7 mouse cellular contexts compared by ENCODE assay signal in genomic region chr3:95754345-95755206, GRCm38 (mm10). TPM values are rescaled to one million over a fixed set of nuclear protein-coding genes. Genes with fewer than 3 reads are reported as not detected.
DNase-seq lines count a peak whose midpoint lies in the region; ATAC-seq lines count a peak whose summit lies in the region.

No protein-coding gene starts in this region.

- peaks cover 4% of the 10 kb centered on the region; the same call in 1 of the 2 replicates for H3K4me1 ChIP-seq in embryonic facial prominence, embryonic 12.5 days
- no peaks in the 10 kb centered on the region for H3K4me1 ChIP-seq in limb, embryonic 11.5 days (ENCODE audit: control insufficient read depth, insufficient read depth, low read length)
- H3K4me1 ChIP-seq in midbrain, embryonic 14.5 days (ENCODE audit: control insufficient read depth, insufficient read depth, low read length) = 0 out of 2 replicates have a peak, but pooled peaks cover 7% of the 10 kb centered on the region

- peak overlapping the region; percentile 79 for H3K4me3 ChIP-seq in embryonic facial prominence, embryonic 12.5 days
- peak overlapping the region; percentile 58 for H3K4me3 ChIP-seq in limb, embryonic 11.5 days (ENCODE audit: low read depth, low read length)
- H3K4me3 ChIP-seq in midbrain, embryonic 14.5 days (replicated peaks; ENCODE audit: low read depth, low read length) = peak overlapping the region; percentile 77

- H3K9ac ChIP-seq in embryonic facial prominence, embryonic 12.5 days = peak overlapping the region; percentile 54
- H3K9ac ChIP-seq in limb, embryonic 11.5 days (ENCODE audit: low read length) = peak overlapping the region; percentile 79
- H3K9ac ChIP-seq in midbrain, embryonic 14.5 days (replicated peaks; ENCODE audit: low read length) = peak overlapping the region; percentile 62

- peak overlapping the region; percentile 68 for H3K4me2 ChIP-seq in embryonic facial prominence, embryonic 12.5 days (replicated peaks)
- peak overlapping the region; percentile 45 for H3K4me2 ChIP-seq in limb, embryonic 11.5 days (ENCODE audit: low read depth, severe bottlenecking)
- H3K4me2 ChIP-seq in midbrain, embryonic 14.5 days (ENCODE audit: low read length) = peak overlapping the region; percentile 82

- peak; percentile 89 for DNase-seq in adrenal gland, postnatal 25 days
- peak; percentile 100 for DNase-seq in heart, adult 11 months
- DNase-seq in kidney, adult 18-20 months = peak; percentile 94
- DNase-seq in limb, embryonic 11.5 days (ENCODE audit: low spot score) = peak; percentile 92
- peak; percentile 95 for DNase-seq in midbrain, embryonic 14.5 days
- peak; percentile 79 to 83 for DNase-seq in spleen, adult 18-20 months

- ATAC-seq in embryonic facial prominence, embryonic 12.5 days (ENCODE audit: insufficient number of reproducible peaks, insufficient read depth, low FRiP score, low TSS enrichment) = peak; percentile 96
- ATAC-seq in limb, embryonic 11.5 days (ENCODE audit: insufficient number of reproducible peaks, low FRiP score, low TSS enrichment, low read depth) = peak; percentile 98
- peak; percentile 99 for ATAC-seq in midbrain, embryonic 14.5 days (ENCODE audit: low FRiP score, low TSS enrichment)

- H3K9me3 ChIP-seq in embryonic facial prominence, embryonic 12.5 days = no peaks in the 10 kb centered on the region
- no peaks in the 10 kb centered on the region for H3K9me3 ChIP-seq in limb, embryonic 11.5 days (ENCODE audit: control insufficient read depth, low read length)
- H3K9me3 ChIP-seq in midbrain, embryonic 14.5 days (ENCODE audit: control insufficient read depth, low read length) = no peaks in the 10 kb centered on the region

- no peaks in the 10 kb centered on the region for H3K27me3 ChIP-seq in embryonic facial prominence, embryonic 12.5 days
- H3K27me3 ChIP-seq in limb, embryonic 11.5 days (ENCODE audit: control insufficient read depth, insufficient read depth, low read length) = no peaks in the 10 kb centered on the region
- no peaks in the 10 kb centered on the region for H3K27me3 ChIP-seq in midbrain, embryonic 14.5 days (ENCODE audit: control insufficient read depth, insufficient read depth, low read length)

- H3K36me3 ChIP-seq in embryonic facial prominence, embryonic 12.5 days = peaks cover 27% of the 10 kb centered on the region
- peaks cover 7% of the 10 kb centered on the region; the same call in 1 of the 2 replicates for H3K36me3 ChIP-seq in limb, embryonic 11.5 days (ENCODE audit: control insufficient read depth, insufficient read depth, low read length)
- H3K36me3 ChIP-seq in midbrain, embryonic 14.5 days (ENCODE audit: control insufficient read depth, insufficient read depth, low read length) = peaks cover 26% of the 10 kb centered on the region

- peak overlapping the region; percentile 78; the same call in 1 of the 2 replicates for H3K27ac ChIP-seq in embryonic facial prominence, embryonic 12.5 days
- H3K27ac ChIP-seq in limb, embryonic 11.5 days (replicated peaks; ENCODE audit: low read depth, low read length) = peak overlapping the region; percentile 9; the same call in 1 of the 2 replicates
- peak overlapping the region; percentile 69 for H3K27ac ChIP-seq in midbrain, embryonic 14.5 days (replicated peaks; ENCODE audit: low read depth, low read length)

- under 1% methylated on average over 30 of the region's 30 CpGs for WGBS in embryonic facial prominence, embryonic 12.5 days
- under 1% methylated on average over 30 of the region's 30 CpGs for WGBS in limb, embryonic 11.5 days
- WGBS in midbrain, embryonic 14.5 days = under 1% methylated on average over 30 of the region's 30 CpGs

RNA-seq across cellular contexts. Expression of gene Tars2, which starts 5.4 kb away (rescaled TPM):
- total RNA-seq in adrenal gland, postnatal 25 days (2021) = 54.5 and 58.8 TPM in 2 replicates
- 49.6 and 52.2 TPM in 2 replicates for polyA plus RNA-seq in embryonic facial prominence, embryonic 12.5 days (2016; fragmentation: Nextera tagmentation; extraction: Ambion mirVana)
- polyA plus RNA-seq in limb, embryonic 11.5 days (2014; fragmentation: Nextera tagmentation; extraction: Ambion mirVana) = 64.1 and 66.3 TPM in 2 replicates
- 41.6 and 52.3 TPM in 2 replicates for polyA plus RNA-seq in midbrain, embryonic 14.5 days (2014; fragmentation: Nextera tagmentation; extraction: Ambion mirVana)

RNA-seq across cellular contexts. Expression of gene Ecm1, which starts 15.2 kb away (rescaled TPM):
- total RNA-seq in adrenal gland, postnatal 25 days (2021) = 306 and 318 TPM in 2 replicates
- polyA plus RNA-seq in embryonic facial prominence, embryonic 12.5 days (2016; fragmentation: Nextera tagmentation; extraction: Ambion mirVana) = 6.4 and 8.0 TPM in 2 replicates
- polyA plus RNA-seq in limb, embryonic 11.5 days (2014; fragmentation: Nextera tagmentation; extraction: Ambion mirVana) = 5.1 and 6.8 TPM in 2 replicates
- 6.1 and 10.9 TPM in 2 replicates for polyA plus RNA-seq in midbrain, embryonic 14.5 days (2014; fragmentation: Nextera tagmentation; extraction: Ambion mirVana)

Comparison
In these comparisons a context has a peak if more than half of its experiments do, and no peak if none do; other contexts are left out.
1. Peak in every context shown above with its lines: DNase-seq, ATAC-seq, H3K4me3 ChIP-seq and H3K27ac ChIP-seq.
2. H3K27ac ChIP-seq: peak in every context shown above with its lines; median percentile 78 in embryonic facial prominence, embryonic 12.5 days; 69 in midbrain, embryonic 14.5 days; 9 in limb, embryonic 11.5 days.